Mouse (Mus musculus) 416B (cell line): ENCODE measurements around the gene Oaz3.

ENCODE experiments used
- DNase-seq: peaks from one replicate; pipeline ENCODE4 v3.0.0; 2011; ENCODE audit warnings: low read depth

Oaz3 gene

DNA sequence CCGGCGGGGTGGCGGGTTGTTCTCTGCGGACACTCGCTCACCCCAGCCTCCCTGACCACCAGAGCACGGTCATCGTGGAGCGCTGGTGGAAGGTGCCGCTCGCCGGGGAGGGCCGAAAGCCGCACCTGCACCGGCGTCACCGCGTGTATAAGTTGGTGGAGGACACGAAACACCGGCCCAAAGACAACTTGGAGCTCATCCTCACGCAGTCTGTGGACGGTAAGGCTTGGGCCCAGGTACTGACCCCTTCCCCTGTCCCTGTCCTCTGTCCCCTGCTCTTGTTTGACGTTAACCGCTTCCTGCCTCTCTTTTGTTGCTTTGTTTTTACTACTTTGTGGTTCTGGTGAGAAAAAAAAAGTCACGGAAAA is at the start of gene Oaz3:
Oaz3 (minus strand) TSS at position 319 of the 368 bp plus-strand sequence.
- no peak for DNase-seq

- no peak for DNase-seq
Observed at GRCm38 (mm10) chr3:94487581-94487980, 43.9 kb upstream of the Oaz3 start.

- no peak for DNase-seq
Observed at GRCm38 (mm10) chr3:94485922-94486321, 42.2 kb upstream of the Oaz3 start.

GRCm38 (mm10) chr3:94483790-94484439 is 40.2 kb upstream of the Oaz3 start:
- DNase-seq = no peak

DNA sequence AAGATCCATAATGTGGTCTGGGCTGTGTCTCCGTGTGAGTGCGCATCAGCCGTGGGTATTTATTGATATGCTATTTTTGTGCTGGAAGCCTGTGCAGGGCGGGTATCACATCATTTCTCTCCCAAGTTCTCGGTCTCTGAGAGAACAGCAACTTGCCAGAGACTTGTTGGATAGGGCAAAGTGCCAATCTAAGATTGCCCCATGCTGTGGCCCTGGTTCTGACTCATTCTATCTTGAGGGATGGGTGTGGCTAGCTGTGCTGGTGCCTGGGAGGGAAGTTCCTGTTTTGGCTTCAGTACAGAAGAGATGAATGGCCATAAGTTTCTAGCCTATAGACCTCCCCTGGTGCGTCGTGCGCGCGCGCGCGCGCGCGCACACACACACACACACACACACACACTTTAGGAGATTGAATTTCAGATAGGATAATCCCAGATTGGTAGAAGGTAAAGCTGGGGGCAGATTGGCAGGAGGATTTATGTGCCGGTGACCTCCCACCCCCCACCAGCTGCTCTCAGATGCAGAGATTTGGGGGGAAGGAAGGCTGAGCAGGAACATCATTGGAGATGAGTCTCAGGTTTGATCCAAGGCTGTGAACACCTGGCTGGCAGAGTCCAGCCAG is 39.2 kb upstream of the Oaz3 start:
- DNase-seq = peak; percentile 98

DNA sequence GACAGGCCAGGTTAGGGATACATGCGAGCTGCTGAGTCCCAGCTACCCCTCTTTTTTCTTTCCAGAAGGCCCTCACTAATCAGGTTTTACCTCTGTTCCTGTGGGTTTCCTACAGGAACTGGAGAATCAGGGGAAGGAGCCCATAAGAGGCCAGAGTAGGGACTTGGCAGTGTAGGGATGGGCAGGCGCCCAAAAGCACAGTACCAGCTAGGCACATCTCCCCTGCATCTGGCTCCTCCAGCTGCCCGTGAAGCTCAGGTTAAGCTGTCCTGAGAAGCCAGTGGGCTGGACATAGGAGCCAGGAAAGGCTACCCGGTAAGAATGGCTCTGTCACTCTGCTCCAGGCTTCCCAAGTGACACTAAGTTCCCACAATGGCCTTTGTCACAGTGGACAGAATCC is 37.7 kb upstream of the Oaz3 start:
- no peak for DNase-seq

DNA sequence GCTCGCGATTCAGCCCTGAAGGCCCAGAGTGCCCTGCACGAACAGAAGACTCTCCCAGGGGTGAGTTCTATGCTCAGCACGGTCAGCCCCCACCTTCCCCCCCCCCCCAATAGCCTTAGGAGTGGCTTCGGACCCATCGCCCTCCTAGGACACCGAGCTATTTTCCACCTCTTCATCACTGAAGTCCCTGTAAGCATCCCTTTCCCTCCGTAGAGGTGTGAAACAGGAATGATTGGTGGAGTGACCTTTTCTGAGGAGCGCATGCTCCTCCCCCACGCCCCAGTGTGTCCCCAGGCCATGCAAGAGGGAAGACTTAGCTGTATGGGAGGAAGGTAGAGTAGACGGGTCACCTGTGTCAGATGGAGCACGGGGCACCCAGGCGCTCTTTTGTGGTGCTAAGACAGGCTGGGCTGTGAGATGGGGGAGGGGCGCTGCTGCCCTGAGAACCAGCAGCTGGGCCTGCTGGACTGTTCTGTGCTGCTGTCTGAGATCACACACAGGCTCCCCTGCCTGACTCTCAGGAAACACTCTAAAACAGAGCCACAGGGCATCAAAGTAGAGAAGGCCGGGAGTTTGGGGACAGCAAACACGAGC is 36.7 kb upstream of the Oaz3 start, which contains the start of gene Riiad1:
Riiad1 (minus strand) TSS at position 51 of the 594 bp plus-strand sequence.
- DNase-seq = no peak

- no peak for DNase-seq
Observed at GRCm38 (mm10) chr3:94479564-94479963, 35.8 kb upstream of the Oaz3 start.

DNA sequence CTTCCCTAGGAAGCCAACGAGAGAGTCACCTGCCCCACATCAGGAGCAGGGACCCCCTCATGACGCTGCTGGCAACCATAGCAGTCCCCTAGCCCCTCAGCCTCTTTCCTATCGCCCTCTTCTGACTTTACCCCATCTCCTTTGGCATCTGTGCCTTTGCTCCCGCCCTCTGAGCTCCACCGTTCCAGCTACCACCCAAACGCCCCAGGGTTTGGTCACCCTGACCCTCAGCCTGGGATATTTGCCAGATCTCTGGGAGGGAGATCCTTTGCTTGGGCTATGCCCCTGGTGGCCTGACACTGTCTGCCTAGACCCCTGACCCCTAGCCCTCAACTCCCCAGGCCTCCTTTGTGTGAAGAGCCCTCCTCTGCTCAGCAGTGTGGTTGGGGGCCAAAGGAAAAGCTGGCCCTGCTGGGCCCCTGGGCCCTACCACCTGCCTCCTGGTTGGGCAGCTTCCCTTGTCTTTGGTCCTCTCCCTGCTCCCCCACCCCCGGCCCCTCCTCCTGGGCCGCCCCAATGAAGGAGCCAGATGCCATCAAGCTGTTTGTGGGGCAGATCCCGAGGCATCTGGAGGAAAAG is 35.0 kb upstream of the Oaz3 start:
- no peak for DNase-seq

GRCm38 (mm10) chr3:94477981-94478422 is 34.3 kb upstream of the Oaz3 start, which contains the start of gene Celf3:
TSS of gene Celf3 (plus strand) at chr3:94478295.
- DNase-seq = no peak

- no peak for DNase-seq
Observed at GRCm38 (mm10) chr3:94477444-94477843, 33.7 kb upstream of the Oaz3 start.

DNA sequence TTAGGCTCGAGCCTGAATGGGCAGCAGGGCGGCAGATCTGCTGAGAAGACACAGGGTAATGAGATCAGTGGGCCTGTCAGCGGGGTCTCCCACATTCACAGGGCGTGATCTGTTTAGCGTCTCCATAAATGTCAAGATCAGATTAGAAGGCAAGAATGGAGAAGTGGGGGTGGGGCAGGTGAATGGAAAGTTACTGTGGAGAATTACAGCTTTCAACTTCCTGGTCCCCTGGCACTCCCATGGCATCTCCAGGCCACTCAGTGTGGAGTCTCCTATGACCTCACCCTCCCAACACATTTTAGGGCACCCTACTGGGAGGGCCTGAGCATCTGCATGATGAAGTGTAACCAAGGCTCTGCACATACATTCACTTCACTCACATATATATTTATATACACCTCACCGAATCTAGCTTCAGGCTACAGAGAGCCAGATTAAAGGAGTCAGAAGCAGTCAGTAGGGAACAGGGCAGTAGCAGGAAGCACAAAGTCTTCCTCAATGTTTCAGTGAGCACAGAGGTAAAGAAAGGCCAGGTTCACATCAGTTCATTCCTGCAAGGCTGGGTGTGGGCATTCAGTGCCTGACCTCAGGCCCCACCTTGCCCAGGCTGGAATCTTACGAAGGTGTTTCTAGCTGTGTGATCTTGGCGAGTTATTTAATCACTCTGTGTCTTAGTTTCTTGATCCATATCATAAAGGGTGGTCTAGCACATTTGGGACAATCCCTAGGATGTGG is 32.8 kb upstream of the Oaz3 start:
- DNase-seq = no peak

DNA sequence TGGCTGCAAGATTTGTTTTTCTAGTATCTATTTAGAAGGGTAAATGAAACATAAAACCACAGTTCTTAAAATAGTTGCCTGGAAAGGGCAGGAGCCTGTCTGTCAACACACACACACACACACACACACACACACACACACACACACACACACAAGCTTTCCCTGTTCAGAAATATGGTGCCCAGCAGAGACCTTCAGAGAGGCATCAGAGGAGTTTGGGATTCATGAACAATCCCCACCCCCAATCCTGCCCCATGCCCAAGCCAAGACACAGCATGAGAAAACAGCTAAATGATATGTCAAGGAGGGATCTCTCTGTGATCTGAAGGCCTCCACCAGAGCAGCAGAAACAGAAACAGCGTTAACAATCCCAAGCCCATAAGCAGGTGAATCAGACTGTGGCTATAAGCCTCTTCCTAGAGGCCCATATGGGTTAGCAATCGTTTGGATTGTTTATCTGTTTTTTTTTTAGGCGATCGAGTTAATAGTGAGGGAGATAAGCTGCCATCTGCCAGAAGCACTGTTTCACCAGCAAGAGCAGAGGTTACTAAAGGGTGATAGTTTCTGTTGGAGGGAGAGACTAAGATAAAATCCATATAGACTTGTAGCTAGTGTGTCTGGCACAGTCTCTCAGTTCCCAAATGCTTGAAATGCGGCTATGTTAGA is 30.0 kb upstream of the Oaz3 start:
- DNase-seq = no peak

GRCm38 (mm10) chr3:94473115-94473505 is 29.4 kb upstream of the Oaz3 start:
- DNase-seq = no peak

- DNase-seq = no peak
Observed at GRCm38 (mm10) chr3:94472447-94473114, 28.9 kb upstream of the Oaz3 start.

DNA sequence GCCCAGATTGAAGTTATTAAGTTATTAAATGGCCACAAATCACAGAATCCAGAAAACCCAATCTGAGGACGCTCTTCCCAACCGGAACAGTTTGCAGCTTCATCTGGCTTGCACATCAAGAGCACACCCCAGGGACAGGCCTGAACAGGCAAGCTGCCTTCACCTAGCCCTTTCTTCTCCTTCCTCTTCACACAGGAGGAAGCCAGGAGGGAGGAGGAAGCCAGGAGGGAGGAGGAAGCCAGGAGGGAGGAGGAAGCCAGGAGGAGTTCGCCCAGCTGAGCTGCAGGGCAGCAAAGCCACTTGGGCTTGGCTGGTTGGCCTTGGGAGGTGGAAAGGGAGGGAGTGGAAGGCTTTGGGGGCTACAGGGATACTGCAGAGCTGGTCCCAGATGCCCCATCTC is 25.2 kb upstream of the Oaz3 start:
- no peak for DNase-seq

GRCm38 (mm10) chr3:94465632-94466430 is 22.1 kb upstream of the Oaz3 start:
- no peak for DNase-seq

DNA sequence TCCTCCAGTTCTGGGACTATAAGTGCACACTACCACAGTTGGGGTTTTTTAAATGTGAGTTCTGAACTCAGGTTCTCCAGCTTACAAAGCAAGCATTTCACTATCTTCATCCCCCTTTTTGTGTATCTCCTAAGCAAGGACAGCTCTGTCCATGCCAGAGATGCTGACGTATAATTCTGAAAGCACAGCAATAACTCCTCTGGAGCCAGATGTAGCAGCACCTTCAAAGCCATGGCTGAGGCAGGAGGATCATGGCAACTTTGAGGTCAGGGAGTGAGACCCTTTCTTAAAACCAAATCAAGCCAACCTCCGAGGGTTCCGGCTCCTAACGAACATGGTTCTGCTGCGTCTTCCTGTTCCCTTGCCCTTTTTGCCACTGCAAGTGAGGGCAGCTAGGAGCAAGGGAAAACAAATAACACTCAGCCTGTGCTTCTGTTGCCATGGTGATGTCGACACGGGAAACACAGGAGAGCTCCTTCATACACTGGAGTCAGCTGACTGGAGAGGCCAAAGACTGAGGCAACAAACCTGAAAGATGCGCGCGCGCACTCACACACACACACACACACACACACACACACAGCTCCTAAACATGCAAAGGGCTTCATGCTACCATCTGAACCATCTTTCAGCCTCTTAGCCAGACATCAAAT is 20.3 kb upstream of the Oaz3 start:
- no peak for DNase-seq

- DNase-seq = no peak
Observed at GRCm38 (mm10) chr3:94459834-94460233, 16.1 kb upstream of the Oaz3 start.

- no peak for DNase-seq
Observed at GRCm38 (mm10) chr3:94457055-94457454, 13.3 kb upstream of the Oaz3 start.
